Mouse (Mus musculus): ENCODE data around the gene Hoga1. TPM values are rescaled to one million over a fixed set of nuclear protein-coding genes. Genes with fewer than 3 reads are reported as not detected.

The Hoga1 gene
- polyA plus RNA-seq, 1 experiment from 2014 or later, result 1.6 TPM

- H3K27ac ChIP-seq, result 0 out of 2 replicates have a peak overlapping the region, but pooled peaks have one; percentile 4
- peaks cover 2% of the 10 kb centered on the region; the same call in 1 of the 2 replicates for H3K36me3 ChIP-seq
- no peak for DNase-seq (ENCODE audit: low spot score)
- no peaks in the 10 kb centered on the region for H3K9me3 ChIP-seq
- no peaks in the 10 kb centered on the region for H3K27me3 ChIP-seq (ENCODE audit: insufficient read depth, poor library complexity, severe bottlenecking)
- peaks cover 47% of the 10 kb centered on the region for H3K4me1 ChIP-seq
- H3K4me3 ChIP-seq, result no peak overlapping the region
- WGBS, result 73% methylated on average over 7 of the region's 7 CpGs
Observed at GRCm38 (mm10) chr19:42011123-42011522, 34.3 kb upstream of the Hoga1 start.

GRCm38 (mm10) chr19:42014231-42014825, 31.1 kb upstream of the Hoga1 start:
- H3K27ac ChIP-seq, result no peak overlapping the region
- no peaks in the 10 kb centered on the region for H3K9me3 ChIP-seq
- no peak overlapping the region for H3K4me3 ChIP-seq
- no peaks in the 10 kb centered on the region for H3K27me3 ChIP-seq (ENCODE audit: insufficient read depth, poor library complexity, severe bottlenecking)
- peaks cover 2% of the 10 kb centered on the region; the same call in 1 of the 2 replicates for H3K36me3 ChIP-seq
- WGBS, result 77% methylated on average over 3 of the region's 3 CpGs
- no peak for DNase-seq (ENCODE audit: low spot score)
- peaks cover 46% of the 10 kb centered on the region for H3K4me1 ChIP-seq

DNA sequence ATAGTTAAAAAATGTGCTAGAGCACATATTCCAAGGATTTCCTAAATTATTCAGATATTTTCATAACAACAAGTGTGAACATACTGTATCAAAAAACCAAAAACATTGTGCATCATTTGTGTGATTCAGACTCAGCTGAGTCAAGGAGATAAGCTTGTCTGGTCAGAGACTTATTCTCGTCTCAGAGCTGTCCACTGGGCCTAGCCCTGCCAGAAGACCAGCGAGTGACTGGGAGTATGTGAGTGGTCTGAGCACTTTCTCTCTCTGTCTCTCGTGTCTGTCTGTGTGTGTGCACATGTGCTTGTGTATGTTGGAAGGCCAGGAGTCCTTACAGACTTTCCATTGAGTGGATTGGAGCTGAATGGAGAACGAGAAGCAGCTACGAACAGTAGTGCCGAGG, 30.4 kb upstream of the Hoga1 start:
- WGBS, result 73% methylated on average over 6 of the region's 6 CpGs
- H3K27ac ChIP-seq, result no peak overlapping the region

DNA sequence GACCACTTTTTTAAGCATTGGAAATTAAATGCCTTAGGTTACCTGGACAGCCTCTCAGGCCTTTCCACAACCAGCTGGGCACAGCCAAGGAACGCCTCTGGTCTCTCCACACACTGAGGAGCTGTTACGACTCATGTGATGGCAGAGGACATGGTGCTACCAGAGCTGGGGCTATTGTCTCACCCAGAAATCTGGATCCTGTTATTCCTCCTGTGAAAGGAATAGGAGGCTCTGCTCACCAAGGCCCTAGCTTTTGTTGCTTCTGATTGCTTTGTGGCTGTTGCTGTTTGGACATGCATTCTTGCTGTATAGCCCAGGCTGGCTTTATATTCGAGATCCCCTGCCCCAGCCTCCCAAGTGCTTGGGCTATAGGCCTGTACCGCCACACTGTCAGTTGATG, 29.2 kb upstream of the Hoga1 start:
- H3K36me3 ChIP-seq, result peaks cover 2% of the 10 kb centered on the region; the same call in 1 of the 2 replicates
- no peak overlapping the region for H3K27ac ChIP-seq
- no peak for DNase-seq (ENCODE audit: low spot score)
- WGBS, result 75% methylated on average over 4 of the region's 4 CpGs
- peaks cover 42% of the 10 kb centered on the region for H3K4me1 ChIP-seq
- H3K27me3 ChIP-seq (ENCODE audit: insufficient read depth, poor library complexity, severe bottlenecking), result no peaks in the 10 kb centered on the region
- H3K4me3 ChIP-seq, result no peak overlapping the region
- no peaks in the 10 kb centered on the region for H3K9me3 ChIP-seq

More for the DNA sequence above, 30.4 kb upstream of the Hoga1 start:
- Histone ChIP-seq H3K36me3 (peaks cover 2% of the 10 kb centered on the region; the same call in 1 of the 2 replicates), H3K27me3 (ENCODE audit: insufficient read depth, poor library complexity, severe bottlenecking) (no peaks in the 10 kb centered on the region), H3K9me3 (no peaks in the 10 kb centered on the region), H3K4me1 (peaks cover 49% of the 10 kb centered on the region), H3K4me3 (no peak overlapping the region)
- DNase-seq (ENCODE audit: low spot score), result no peak

- H3K4me3 ChIP-seq, result no peak overlapping the region
- H3K4me1 ChIP-seq, result peaks cover 47% of the 10 kb centered on the region
- DNase-seq (ENCODE audit: low spot score), result no peak
- H3K9me3 ChIP-seq, result no peaks in the 10 kb centered on the region
- H3K36me3 ChIP-seq, result peaks cover 2% of the 10 kb centered on the region; the same call in 1 of the 2 replicates
- H3K27ac ChIP-seq, result peak overlapping the region; percentile 81
- H3K27me3 ChIP-seq (ENCODE audit: insufficient read depth, poor library complexity, severe bottlenecking), result no peaks in the 10 kb centered on the region
- 57% methylated on average over 5 of the region's 5 CpGs for WGBS
Observed at GRCm38 (mm10) chr19:42016840-42017239, 28.6 kb upstream of the Hoga1 start.

DNA sequence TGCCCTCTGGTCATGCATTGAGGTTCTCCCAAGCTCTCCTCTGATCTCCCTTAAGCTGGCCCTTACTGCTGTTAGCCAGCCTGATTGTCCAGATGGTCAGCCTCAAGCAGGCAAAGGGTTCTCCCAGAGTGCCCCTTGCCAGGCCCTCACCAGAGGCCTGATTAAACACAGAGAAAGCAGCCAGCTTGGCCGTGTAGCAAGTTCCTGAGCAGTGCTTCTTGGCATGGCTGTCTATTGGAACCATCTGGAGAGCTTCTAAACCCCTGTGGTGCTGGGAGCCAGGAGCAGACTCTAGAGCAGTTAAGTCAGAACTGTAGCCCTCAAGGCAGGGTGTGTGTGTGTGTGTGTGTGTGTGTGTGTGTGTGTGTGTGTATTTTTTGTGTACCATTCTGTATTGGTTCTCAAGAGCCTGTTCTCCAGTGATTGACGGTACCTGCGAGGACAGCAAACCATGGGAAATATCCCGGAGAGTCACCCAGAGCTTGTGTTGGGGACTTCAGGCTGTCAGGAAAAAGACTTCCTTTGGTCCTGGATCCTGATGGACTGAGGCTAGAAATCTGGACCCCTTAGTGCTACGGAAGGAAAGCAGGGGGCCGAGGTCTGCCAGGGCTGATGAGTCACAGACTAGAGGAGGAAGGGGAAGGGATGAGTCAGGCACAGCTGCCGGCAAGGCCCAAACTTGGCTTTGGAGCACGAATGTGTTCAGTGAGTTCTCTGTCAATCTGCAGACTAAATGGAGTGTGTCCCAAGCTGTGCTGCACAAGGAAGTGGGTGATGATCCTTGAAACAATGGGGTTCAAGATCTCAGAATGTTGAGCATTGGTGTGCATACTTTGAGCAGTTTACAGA, 27.8 kb upstream of the Hoga1 start:
- 53% methylated on average over 8 of the region's 8 CpGs for WGBS
- H3K4me3 ChIP-seq, result no peak overlapping the region
- no peaks in the 10 kb centered on the region for H3K27me3 ChIP-seq (ENCODE audit: insufficient read depth, poor library complexity, severe bottlenecking)
- H3K9me3 ChIP-seq, result no peaks in the 10 kb centered on the region
- peaks cover 54% of the 10 kb centered on the region for H3K4me1 ChIP-seq
- DNase-seq (ENCODE audit: low spot score), result no peak
- peak overlapping the region; percentile 81 for H3K27ac ChIP-seq
- no peaks in the 10 kb centered on the region for H3K36me3 ChIP-seq

GRCm38 (mm10) chr19:42019011-42019522, 26.3 kb upstream of the Hoga1 start:
- Histone ChIP-seq H3K36me3 (no peaks in the 10 kb centered on the region), H3K9me3 (no peaks in the 10 kb centered on the region), H3K4me1 (peaks cover 66% of the 10 kb centered on the region), H3K27ac (peak overlapping the region; percentile 62), H3K27me3 (ENCODE audit: insufficient read depth, poor library complexity, severe bottlenecking) (no peaks in the 10 kb centered on the region), H3K4me3 (no peak overlapping the region)
- 43% methylated on average over 4 of the region's 4 CpGs for WGBS
- DNase-seq (ENCODE audit: low spot score), result no peak

DNA sequence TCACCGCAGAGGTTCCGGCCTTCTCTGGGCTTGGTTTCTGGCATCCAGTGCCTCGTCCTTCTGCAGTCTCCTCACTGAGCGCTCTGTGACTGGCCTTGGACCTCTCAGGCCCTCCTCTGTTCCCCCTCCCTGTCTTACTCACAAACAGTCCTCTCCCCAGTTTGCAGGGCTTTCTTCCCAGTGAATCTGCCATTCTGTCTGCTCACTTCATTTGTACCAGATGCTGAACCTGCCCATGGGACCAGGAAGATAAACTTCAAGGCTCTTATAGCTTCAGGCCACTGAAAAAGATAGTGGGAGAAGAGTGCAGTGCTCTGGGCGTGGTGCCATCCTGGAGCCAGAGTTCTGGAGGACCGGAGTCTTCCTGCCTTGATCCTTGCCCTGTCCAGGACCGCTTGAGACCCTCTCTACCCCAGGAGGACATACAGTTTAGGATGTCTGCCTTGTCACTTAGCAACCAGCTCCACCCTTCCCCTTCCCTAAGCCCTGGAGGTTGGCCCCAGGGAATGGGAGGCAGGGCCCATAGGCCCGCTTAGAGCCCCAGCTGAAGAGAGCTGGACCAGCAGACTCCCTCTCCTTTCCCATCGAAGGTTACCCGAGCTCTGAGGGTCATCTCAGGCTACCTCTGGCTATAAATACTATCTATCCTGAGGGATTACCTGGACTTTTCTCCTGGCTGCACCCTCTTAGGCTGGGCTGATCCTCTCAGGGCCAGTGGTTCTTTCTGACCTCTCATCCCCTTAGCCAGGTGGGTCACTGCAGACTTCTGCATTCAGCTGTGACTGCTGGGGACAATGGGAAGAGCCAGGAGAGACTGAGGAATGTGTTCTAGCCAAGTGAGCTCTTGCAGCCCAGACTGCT, 23.5 kb upstream of the Hoga1 start:
- 70% methylated on average over 10 of the region's 10 CpGs for WGBS
- DNase-seq (ENCODE audit: low spot score), result no peak
- no peaks in the 10 kb centered on the region for H3K27me3 ChIP-seq (ENCODE audit: insufficient read depth, poor library complexity, severe bottlenecking)
- peaks cover 53% of the 10 kb centered on the region for H3K4me1 ChIP-seq
- H3K4me3 ChIP-seq, result no peak overlapping the region
- no peaks in the 10 kb centered on the region for H3K9me3 ChIP-seq
- H3K36me3 ChIP-seq, result no peaks in the 10 kb centered on the region
- H3K27ac ChIP-seq, result peak overlapping the region; percentile 24; the same call in 1 of the 2 replicates

DNA sequence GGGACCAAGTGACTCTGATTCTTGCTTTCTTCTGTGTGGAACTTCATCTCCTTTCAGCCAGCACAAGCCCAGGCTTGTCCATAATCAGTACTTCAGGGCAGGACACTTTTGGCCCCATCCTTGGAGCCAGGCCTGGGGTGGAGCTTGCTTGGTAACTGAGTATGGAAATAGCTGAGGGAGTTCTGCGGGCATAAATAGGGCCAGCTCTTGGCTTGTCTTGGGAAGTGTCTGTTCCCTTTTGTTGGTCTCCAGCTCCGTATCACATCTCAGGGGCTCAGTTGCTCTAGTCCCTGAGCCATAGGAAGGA, 22.9 kb upstream of the Hoga1 start:
- Histone ChIP-seq H3K27ac (no peak overlapping the region; the same call in 1 of the 2 replicates), H3K36me3 (no peaks in the 10 kb centered on the region), H3K9me3 (no peaks in the 10 kb centered on the region), H3K4me3 (no peak overlapping the region), H3K27me3 (ENCODE audit: insufficient read depth, poor library complexity, severe bottlenecking) (no peaks in the 10 kb centered on the region), H3K4me1 (peaks cover 47% of the 10 kb centered on the region)
- no peak for DNase-seq (ENCODE audit: low spot score)
- WGBS, result 61% methylated on average over 2 of the region's 2 CpGs

GRCm38 (mm10) chr19:42026158-42026557, 19.3 kb upstream of the Hoga1 start:
- 5% methylated on average over 5 of the region's 5 CpGs for WGBS
- H3K4me1 ChIP-seq, result peaks cover 26% of the 10 kb centered on the region
- peak; percentile 89 for DNase-seq (ENCODE audit: low spot score)

GRCm38 (mm10) chr19:42031112-42031511, 14.3 kb upstream of the Hoga1 start:
- WGBS, result 83% methylated on average over 5 of the region's 5 CpGs
- peaks cover 22% of the 10 kb centered on the region for H3K4me1 ChIP-seq
- peaks cover 18% of the 10 kb centered on the region for H3K36me3 ChIP-seq
- H3K27ac ChIP-seq, result no peak overlapping the region
- H3K4me3 ChIP-seq, result no peak overlapping the region
- no peaks in the 10 kb centered on the region for H3K27me3 ChIP-seq (ENCODE audit: insufficient read depth, poor library complexity, severe bottlenecking)
- no peaks in the 10 kb centered on the region for H3K9me3 ChIP-seq
- no peak for DNase-seq (ENCODE audit: low spot score)

More at GRCm38 (mm10) chr19:42026158-42026557, 19.3 kb upstream of the Hoga1 start:
- no peaks in the 10 kb centered on the region for H3K27me3 ChIP-seq (ENCODE audit: insufficient read depth, poor library complexity, severe bottlenecking)
- no peak overlapping the region for H3K4me3 ChIP-seq
- no peak overlapping the region for H3K27ac ChIP-seq
- H3K9me3 ChIP-seq, result no peaks in the 10 kb centered on the region
- H3K36me3 ChIP-seq, result no peaks in the 10 kb centered on the region

GRCm38 (mm10) chr19:42033611-42034010, 11.8 kb upstream of the Hoga1 start:
- H3K4me1 ChIP-seq, result peaks cover 30% of the 10 kb centered on the region
- no peaks in the 10 kb centered on the region for H3K27me3 ChIP-seq (ENCODE audit: insufficient read depth, poor library complexity, severe bottlenecking)
- no peak for DNase-seq (ENCODE audit: low spot score)
- no peak overlapping the region for H3K4me3 ChIP-seq
- WGBS, result 81% methylated on average over 14 of the region's 14 CpGs
- peak overlapping the region; percentile 44; the same call in 1 of the 2 replicates for H3K27ac ChIP-seq
- peaks cover 18% of the 10 kb centered on the region for H3K36me3 ChIP-seq
- H3K9me3 ChIP-seq, result no peaks in the 10 kb centered on the region
